Mouse (Mus musculus): ENCODE data around the gene Nmral1. TPM values are rescaled to one million over a fixed set of nuclear protein-coding genes. Genes with fewer than 3 reads are reported as not detected.

Gene Nmral1
- polyA plus RNA-seq (2012; rRNA removed): 63.9 and 70.2 TPM in 2 replicates

GRCm38 (mm10) chr16:4718753-4719518 lies at the start of gene Nmral1:
Nmral1 (minus strand) TSS chr16:4719356.

GRCm38 (mm10) chr16:4725780-4726527 lies 6.8 kb upstream of the Nmral1 start, which contains the start of gene Hmox2:
Hmox2 (plus strand) TSS chr16:4726361.

GRCm38 (mm10) chr16:4679121-4680018 lies 39.8 kb downstream of the Nmral1 start, which contains the start of gene Coro7:
Coro7 (minus strand) TSS chr16:4679777.

Other genes starting within 250 kb of the Nmral1 start
- 28.7 and 32.2 TPM in 2 replicates for gene Srl, start 177.5 kb downstream of the Nmral1 start, polyA plus RNA-seq (2012; rRNA removed)
- gene Tfap4, start 159.5 kb downstream of the Nmral1 start, polyA plus RNA-seq (2012; rRNA removed): 10.4 and 14.4 TPM in 2 replicates
- gene Glis2, start 124.6 kb downstream of the Nmral1 start, polyA plus RNA-seq (2012; rRNA removed): 26.6 and 28.7 TPM in 2 replicates
- gene Pam16, start 94.4 kb downstream of the Nmral1 start, polyA plus RNA-seq (2012; rRNA removed): 142 and 153 TPM in 2 replicates
- gene Vasn, start 79.4 kb downstream of the Nmral1 start, polyA plus RNA-seq (2012; rRNA removed): 4.6 and 7.2 TPM in 2 replicates
- 30.2 and 30.7 TPM in 2 replicates for gene Dnaja3, start 79.4 kb downstream of the Nmral1 start, polyA plus RNA-seq (2012; rRNA removed)
- gene Coro7, start 39.6 kb downstream of the Nmral1 start, polyA plus RNA-seq (2012; rRNA removed): 74.9 and 85.8 TPM in 2 replicates
- 69.5 and 71.9 TPM in 2 replicates for gene Hmox2, start 7.0 kb upstream of the Nmral1 start, polyA plus RNA-seq (2012; rRNA removed)
- gene Cdip1, start 70.9 kb upstream of the Nmral1 start, polyA plus RNA-seq (2012; rRNA removed): 99.1 and 101 TPM in 2 replicates
- not detected in 2 replicates for gene 4930562C15Rik, start 116.1 kb upstream of the Nmral1 start, polyA plus RNA-seq (2012; rRNA removed)
- 26.7 and 30.4 TPM in 2 replicates for gene Ubald1, start 161.0 kb upstream of the Nmral1 start, polyA plus RNA-seq (2012; rRNA removed)
- 146 and 156 TPM in 2 replicates for gene Mgrn1, start 166.9 kb upstream of the Nmral1 start, polyA plus RNA-seq (2012; rRNA removed)
- gene Nudt16l1, start 219.4 kb upstream of the Nmral1 start, polyA plus RNA-seq (2012; rRNA removed): 99.3 and 110 TPM in 2 replicates
- gene Anks3, start 244.8 kb upstream of the Nmral1 start, polyA plus RNA-seq (2012; rRNA removed): 114 and 124 TPM in 2 replicates

Measured in central nervous system, embryonic 18 days (tissue).